ENCODE assay signal across 9 mouse cellular contexts in the genomic region with DNA sequence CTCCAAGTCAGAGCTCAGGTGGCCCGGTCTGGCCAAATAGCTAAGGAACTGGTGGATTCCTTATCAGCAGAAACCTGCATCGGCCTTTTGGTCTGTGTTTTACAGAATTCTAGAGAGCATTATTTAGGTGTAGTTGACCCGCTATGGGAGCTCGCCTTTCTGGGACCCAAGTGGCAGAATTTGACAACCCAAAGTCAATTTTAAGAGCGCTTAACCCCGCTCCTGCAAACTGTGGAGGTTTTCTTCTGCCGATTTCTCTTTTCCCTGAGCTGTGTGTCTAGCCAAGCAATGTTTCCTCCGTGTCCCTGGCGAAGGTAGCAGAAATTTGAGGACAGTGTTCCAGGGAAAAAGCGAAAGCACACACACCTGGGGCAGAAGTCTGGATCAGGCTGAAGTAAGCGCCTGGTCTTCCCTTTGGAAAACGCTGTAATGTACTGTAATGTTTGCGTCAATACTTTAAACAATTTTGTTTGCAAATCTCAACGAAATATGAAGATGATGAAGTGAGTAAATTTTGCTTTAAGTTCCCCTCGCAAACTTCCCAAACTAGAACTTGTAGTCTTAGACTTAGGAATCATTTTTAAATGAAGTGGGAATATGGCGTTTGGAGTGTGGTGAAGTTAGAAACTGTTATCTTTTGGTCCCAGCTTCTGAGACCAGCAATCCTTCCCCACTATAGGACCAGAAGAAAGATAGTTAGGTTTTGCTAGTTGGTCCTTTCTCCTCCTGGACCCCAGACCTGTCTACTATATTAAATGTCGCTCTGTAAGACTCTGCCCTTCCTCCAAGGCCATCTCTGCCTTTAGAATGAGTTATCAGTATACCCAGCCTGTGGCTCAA. TPM values are rescaled to one million over a fixed set of nuclear protein-coding genes. Genes with fewer than 3 reads are reported as not detected.
DNase-seq lines count a peak whose midpoint lies in the region; ATAC-seq lines count a peak whose summit lies in the region.
"Had no signal": no experiment of that assay in that cellular context is flagged by ENCODE, and none has a peak within 500 bp of the region (broad histone marks: within the 10 kb centered on the region; RNA-seq: fewer than 3 reads in every experiment).

No protein-coding gene starts in this region.

- no peak overlapping the region for H3K9ac ChIP-seq in liver, embryonic 13.5 days
- no peak overlapping the region for H3K9ac ChIP-seq in forebrain, embryonic 16.5 days (replicated peaks; ENCODE audit: low read depth, low read length)
- H3K9ac ChIP-seq in limb, embryonic 15.5 days: no peak overlapping the region
- no peak overlapping the region for H3K9ac ChIP-seq in stomach, embryonic 15.5 days

- no peak for ATAC-seq in liver, embryonic 13.5 days (ENCODE audit: low read depth)
- ATAC-seq in forebrain, embryonic 16.5 days: no peak
- ATAC-seq in limb, embryonic 15.5 days (ENCODE audit: insufficient number of reproducible peaks, low FRiP score, low TSS enrichment, low read depth): no peak
- no peak for ATAC-seq in stomach, embryonic 15.5 days (ENCODE audit: insufficient read depth, low FRiP score, low read depth)

- peaks cover 89% of the 10 kb centered on the region for H3K27me3 ChIP-seq in liver, embryonic 13.5 days
- H3K27me3 ChIP-seq in forebrain, embryonic 16.5 days (replicated peaks; ENCODE audit: control insufficient read depth, insufficient read depth, low read length): peaks cover 66% of the 10 kb centered on the region
- H3K27me3 ChIP-seq in limb, embryonic 15.5 days: peaks cover 89% of the 10 kb centered on the region
- peaks cover 73% of the 10 kb centered on the region for H3K27me3 ChIP-seq in stomach, embryonic 15.5 days (replicated peaks)

- H3K36me3 ChIP-seq in liver, embryonic 13.5 days: no peaks in the 10 kb centered on the region
- no peaks in the 10 kb centered on the region for H3K36me3 ChIP-seq in forebrain, embryonic 16.5 days (ENCODE audit: control insufficient read depth, insufficient read depth)
- H3K36me3 ChIP-seq in limb, embryonic 15.5 days: no peaks in the 10 kb centered on the region
- H3K36me3 ChIP-seq in stomach, embryonic 15.5 days: no peaks in the 10 kb centered on the region

- 0 out of 2 replicates have a peak, but pooled peaks cover 2% of the 10 kb centered on the region for H3K4me1 ChIP-seq in liver, embryonic 13.5 days (replicated peaks)
- peaks cover 27% of the 10 kb centered on the region for H3K4me1 ChIP-seq in forebrain, embryonic 16.5 days (replicated peaks; ENCODE audit: control insufficient read depth, insufficient read depth, low read length)
- peaks cover 21% of the 10 kb centered on the region for H3K4me1 ChIP-seq in limb, embryonic 15.5 days
- H3K4me1 ChIP-seq in stomach, embryonic 15.5 days: peaks cover 15% of the 10 kb centered on the region

- 0 out of 2 replicates have a peak overlapping the region, but pooled peaks have one; percentile 43 for H3K4me3 ChIP-seq in liver, embryonic 13.5 days (replicated peaks)
- peak overlapping the region; percentile 64 for H3K4me3 ChIP-seq in forebrain, embryonic 16.5 days (replicated peaks; ENCODE audit: low read length)
- H3K4me3 ChIP-seq in limb, embryonic 15.5 days: peak overlapping the region; percentile 50
- peak overlapping the region; percentile 48 for H3K4me3 ChIP-seq in stomach, embryonic 15.5 days (replicated peaks)

- H3K4me2 ChIP-seq in liver, embryonic 13.5 days: peak overlapping the region; percentile 58
- peak overlapping the region; percentile 99 for H3K4me2 ChIP-seq in forebrain, embryonic 16.5 days (ENCODE audit: low read length)
- peak overlapping the region; percentile 94 for H3K4me2 ChIP-seq in limb, embryonic 15.5 days
- H3K4me2 ChIP-seq in stomach, embryonic 15.5 days: peak overlapping the region; percentile 98

- DNase-seq in liver, embryonic 13.5 days: no peak
- DNase-seq in liver: no peak
- no peak for DNase-seq in layer of hippocampus, adult 11-12 months (ENCODE audit: low spot score)
- DNase-seq in right cerebral cortex, postnatal 10 days (ENCODE audit: low spot score in 2 of 2): no peak
- no peak for DNase-seq in cerebellum, adult 8-10 months
- DNase-seq: cerebellum, adult 11 months had no signal

- 3% methylated on average over 17 of the region's 17 CpGs for WGBS in liver, embryonic 13.5 days (ENCODE audit: insufficient replicate concordance)
- whole genome bisulfite sequencing in forebrain, embryonic 16.5 days: 4% methylated on average over 17 of the region's 17 CpGs
- WGBS in limb, embryonic 15.5 days: 5% methylated on average over 17 of the region's 17 CpGs
- 4% methylated on average over 17 of the region's 17 CpGs for WGBS in stomach, embryonic 15.5 days

- H3K27ac ChIP-seq in liver, embryonic 13.5 days: no peak overlapping the region
- H3K27ac ChIP-seq in forebrain, embryonic 16.5 days (ENCODE audit: low read length): no peak overlapping the region
- H3K27ac ChIP-seq in limb, embryonic 15.5 days: no peak overlapping the region
- H3K27ac ChIP-seq in stomach, embryonic 15.5 days: no peak overlapping the region

- H3K9me3 ChIP-seq in liver, embryonic 13.5 days (replicated peaks): no peaks in the 10 kb centered on the region
- no peaks in the 10 kb centered on the region for H3K9me3 ChIP-seq in forebrain, embryonic 16.5 days (ENCODE audit: control insufficient read depth, low read length)
- no peaks in the 10 kb centered on the region for H3K9me3 ChIP-seq in limb, embryonic 15.5 days
- H3K9me3 ChIP-seq in stomach, embryonic 15.5 days: no peaks in the 10 kb centered on the region

RNA-seq across cellular contexts. Expression of gene Vgll2, which starts 1.1 kb away (rescaled TPM):
- 0.41 and 0.74 TPM in 2 replicates for polyA plus RNA-seq in liver, embryonic 13.5 days (2015; fragmentation: Nextera tagmentation; extraction: Ambion mirVana)
- polyA plus RNA-seq in forebrain, embryonic 16.5 days (2015; fragmentation: Nextera tagmentation; extraction: Ambion mirVana): 0.71 TPM in 1 of 2 replicates, not detected in the other
- 24.2 and 46.2 TPM in 2 replicates for polyA plus RNA-seq in limb, embryonic 15.5 days (2015; fragmentation: Nextera tagmentation; extraction: Ambion mirVana)
- polyA plus RNA-seq in stomach, embryonic 15.5 days (2015; fragmentation: Nextera tagmentation; extraction: Ambion mirVana): 0.08 and 0.55 TPM in 2 replicates

Comparison
In these comparisons a context has a peak if more than half of its experiments do, and no peak if none do; other contexts are left out.
1. RNA of gene Vgll2, which starts 1.1 kb away (polyA plus RNA-seq): 24.2 to 46.2 TPM in limb, embryonic 15.5 days; 0.41 to 0.74 TPM in liver, embryonic 13.5 days, 0.71 TPM in forebrain, embryonic 16.5 days and 0.08 to 0.55 TPM in stomach, embryonic 15.5 days; every median in the first group is over 10 times any median in the second.
2. Peak in every context shown above with its lines, with median percentiles within 50 percentile points of each other: H3K4me2 ChIP-seq and H3K4me3 ChIP-seq.